Mouse (Mus musculus) spleen, adult 2 months (tissue): ENCODE data around the gene Pnkd. TPM values are rescaled to one million over a fixed set of nuclear protein-coding genes. Genes with fewer than 3 reads are reported as not detected.

Experiments
- DNase-seq, 2 experiments: peaks; one replicate each; pipeline versions ENCODE4 v3.0.0 to v3.0.0-alpha.2; 2012 to 2021; ENCODE audit warnings: low spot score in 2 of 2, low read depth in 1 of 2
- H3K27ac ChIP-seq: fragments of 200-500 bp; 2 replicates; pipeline ENCODE4 v1.5.1; 2012; ENCODE audit warnings: low read length, inconsistent platforms; ENCODE audit not compliant: insufficient read depth
- H3K27me3 ChIP-seq: fragments of 200-500 bp; 2 replicates; pipeline ENCODE4 v1.6.1; 2012; ENCODE audit warnings: mild to moderate bottlenecking, moderate library complexity, low read length, inconsistent platforms; ENCODE audit not compliant: control insufficient read depth, insufficient read depth
- H3K36me3 ChIP-seq: fragments of 200-500 bp; 2 replicates; pipeline ENCODE4 v1.6.1; 2012; ENCODE audit warnings: mild to moderate bottlenecking, low read length, inconsistent platforms; ENCODE audit not compliant: control insufficient read depth, insufficient read depth
- H3K4me1 ChIP-seq: fragments of 200-500 bp; 2 replicates; pipeline ENCODE4 v1.6.1; 2011; ENCODE audit warnings: inconsistent platforms; ENCODE audit not compliant: control insufficient read depth, insufficient read depth, insufficient read length
- H3K4me3 ChIP-seq: fragments of 200-500 bp; 2 replicates; pipeline ENCODE4 v1.5.1; 2011; ENCODE audit warnings: mild to moderate bottlenecking, inconsistent platforms; ENCODE audit not compliant: insufficient read depth, insufficient read length; ENCODE audit errors: extremely low read depth
- CTCF ChIP-seq: fragments of 200-500 bp; IDR thresholded peaks from 2 replicates; pipeline ENCODE4 v1.5.1; 2011; ENCODE audit warnings: mild to moderate bottlenecking, inconsistent platforms; ENCODE audit not compliant: insufficient read depth, insufficient read length, insufficient replicate concordance; ENCODE audit errors: extremely low read depth
- POLR2A ChIP-seq: fragments of 200-500 bp; IDR thresholded peaks from 2 replicates; pipeline ENCODE4 v1.6.1; 2011; ENCODE audit warnings: low read depth, low read length, inconsistent platforms
- WGBS: fragments of 180-500 bp; shearing (Covaris S2); methylation state at CpG from one replicate; pipeline ENCODE4 v1.1.7; 2018; 5-methylcytosine and 5-hydroxymethylcytosine counted together
- polyA plus RNA-seq: library from polyadenylated mRNA; depleted of rRNA; stranded (reverse); fragments of >200 nt; gene quantifications from 2 replicates; pipeline ENCODE4 v1.2.3, GENCODE M21; 2012

The Pnkd gene
- polyA plus RNA-seq, 1 experiment: 33.8 TPM

- WGBS: 4% methylated on average over 11 of the region's 11 CpGs
- H3K36me3 ChIP-seq: no peaks in the 10 kb centered on the region
- peak overlapping the region; percentile 44 for H3K27ac ChIP-seq
- H3K4me3 ChIP-seq: peak overlapping the region; percentile 31; the same call in 1 of the 2 replicates
- peak in 1 of 2 experiments; percentile 23 for DNase-seq
- H3K27me3 ChIP-seq: no peaks in the 10 kb centered on the region
- H3K4me1 ChIP-seq: peaks cover 35% of the 10 kb centered on the region
- TF ChIP-seq POLR2A (no peak), CTCF (no peak)
Measured at GRCm38 (mm10) chr1:74239618-74240017, 45.1 kb upstream of the Pnkd start.

GRCm38 (mm10) chr1:74240311-74240710 lies 44.4 kb upstream of the Pnkd start:
- peaks cover 38% of the 10 kb centered on the region for H3K4me1 ChIP-seq
- WGBS: 40% methylated on average over 6 of the region's 6 CpGs

DNA sequence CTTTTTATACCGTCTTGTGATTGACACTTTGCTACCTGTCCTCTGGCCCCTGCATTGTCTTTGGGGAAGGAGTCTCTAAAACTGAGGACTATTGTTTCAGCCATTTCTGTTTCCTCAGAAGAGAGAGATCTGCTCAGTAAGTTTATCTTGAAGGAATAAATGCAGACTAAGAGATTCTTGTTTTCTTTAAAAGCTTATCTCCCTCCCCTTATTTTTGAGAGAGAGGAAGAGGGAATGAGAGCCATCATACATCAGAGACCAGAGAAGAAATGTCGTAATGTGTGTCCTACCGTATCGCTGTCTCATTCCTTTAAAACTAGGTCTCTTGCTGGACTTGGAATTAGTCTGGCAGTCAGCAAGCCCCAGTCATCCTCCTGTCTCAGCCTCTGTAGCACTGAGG lies 43.9 kb upstream of the Pnkd start:
- H3K27ac ChIP-seq: peak overlapping the region; percentile 28; the same call in 1 of the 2 replicates
- DNase-seq: no peak
- no peaks in the 10 kb centered on the region for H3K27me3 ChIP-seq
- no peaks in the 10 kb centered on the region for H3K36me3 ChIP-seq
- no peak overlapping the region for H3K4me3 ChIP-seq
- 54% methylated on average over 4 of the region's 4 CpGs for WGBS
- TF ChIP-seq POLR2A (no peak), CTCF (no peak)
- peaks cover 39% of the 10 kb centered on the region for H3K4me1 ChIP-seq

More at GRCm38 (mm10) chr1:74240311-74240710, 44.4 kb upstream of the Pnkd start:
- H3K27me3 ChIP-seq: no peaks in the 10 kb centered on the region
- no peak for DNase-seq
- no peaks in the 10 kb centered on the region for H3K36me3 ChIP-seq
- TF ChIP-seq CTCF (no peak), POLR2A (no peak)
- H3K4me3 ChIP-seq: no peak overlapping the region
- H3K27ac ChIP-seq: peak overlapping the region; percentile 56

- DNase-seq: no peak
- Histone ChIP-seq H3K36me3 (peaks cover 22% of the 10 kb centered on the region), H3K27me3 (no peaks in the 10 kb centered on the region), H3K4me3 (no peak overlapping the region), H3K27ac (no peak overlapping the region), H3K4me1 (peaks cover 43% of the 10 kb centered on the region)
- no peak for TF ChIP-seq CTCF
- no peak for TF ChIP-seq POLR2A
- WGBS: 38% methylated on average over 2 of the region's 2 CpGs
Measured at GRCm38 (mm10) chr1:74245525-74245924, 39.2 kb upstream of the Pnkd start.

- peaks cover 40% of the 10 kb centered on the region for H3K36me3 ChIP-seq
- DNase-seq: peak; percentile 42 to 66
- no peak overlapping the region for H3K4me3 ChIP-seq
- TF ChIP-seq POLR2A (no peak), CTCF (no peak)
- WGBS: 2% methylated on average over 1 of the region's 1 CpGs
- H3K4me1 ChIP-seq: peaks cover 23% of the 10 kb centered on the region
- no peaks in the 10 kb centered on the region for H3K27me3 ChIP-seq
- peak overlapping the region; percentile 63 for H3K27ac ChIP-seq
Measured at GRCm38 (mm10) chr1:74248799-74249198, 35.9 kb upstream of the Pnkd start.

GRCm38 (mm10) chr1:74249331-74249980 lies 35.3 kb upstream of the Pnkd start:
- DNase-seq: no peak
- Histone ChIP-seq H3K27ac (peak overlapping the region; percentile 63), H3K4me1 (peaks cover 17% of the 10 kb centered on the region), H3K4me3 (no peak overlapping the region), H3K27me3 (no peaks in the 10 kb centered on the region), H3K36me3 (peaks cover 45% of the 10 kb centered on the region)
- TF ChIP-seq POLR2A: no peak
- no peak for TF ChIP-seq CTCF
- WGBS: 30% methylated on average over 5 of the region's 5 CpGs

GRCm38 (mm10) chr1:74250096-74250495 lies 34.6 kb upstream of the Pnkd start:
- H3K36me3 ChIP-seq: peaks cover 49% of the 10 kb centered on the region
- TF ChIP-seq CTCF (no peak), POLR2A (no peak)
- peaks cover 15% of the 10 kb centered on the region for H3K4me1 ChIP-seq
- H3K27ac ChIP-seq: no peak overlapping the region
- 55% methylated on average over 4 of the region's 4 CpGs for WGBS
- no peak for DNase-seq
- H3K4me3 ChIP-seq: no peak overlapping the region
- H3K27me3 ChIP-seq: no peaks in the 10 kb centered on the region
